Mouse (Mus musculus) right cerebral cortex, adult 18-20 months (tissue): Measurements from ENCODE around the gene Adam23.
A peak's percentile ranks its signal among the peaks of the same experiment; 100 is the strongest.

Experiments used
- DNase-seq: peaks from one replicate; pipeline ENCODE4 v3.0.0; 2022; ENCODE audit warnings: mixed read lengths

Adam23 gene

DNA sequence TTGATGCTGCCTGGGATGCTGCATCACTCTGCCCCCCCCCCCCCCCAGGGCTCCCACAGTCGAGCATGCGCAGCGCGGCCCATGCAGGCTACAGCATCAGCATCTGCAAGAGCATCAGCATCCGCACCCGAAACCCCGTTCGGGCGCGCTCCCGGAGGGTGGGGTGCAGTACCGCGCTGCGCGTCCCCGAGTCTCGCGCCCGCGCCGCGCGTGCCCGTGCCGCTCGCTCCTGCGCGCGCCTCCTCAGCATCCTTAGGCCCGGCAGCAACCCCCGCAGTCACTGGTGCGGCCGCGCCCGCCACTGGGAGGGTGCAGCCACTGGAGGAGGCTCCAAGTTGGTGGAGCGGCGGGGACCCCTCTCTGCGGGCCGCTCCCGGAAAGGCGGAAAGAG lies at the start of gene Adam23:
Gene Adam23, plus strand, starts transcription at position 236 of the 391 bp plus-strand sequence.
- DNase-seq, result peak; percentile 90

DNA sequence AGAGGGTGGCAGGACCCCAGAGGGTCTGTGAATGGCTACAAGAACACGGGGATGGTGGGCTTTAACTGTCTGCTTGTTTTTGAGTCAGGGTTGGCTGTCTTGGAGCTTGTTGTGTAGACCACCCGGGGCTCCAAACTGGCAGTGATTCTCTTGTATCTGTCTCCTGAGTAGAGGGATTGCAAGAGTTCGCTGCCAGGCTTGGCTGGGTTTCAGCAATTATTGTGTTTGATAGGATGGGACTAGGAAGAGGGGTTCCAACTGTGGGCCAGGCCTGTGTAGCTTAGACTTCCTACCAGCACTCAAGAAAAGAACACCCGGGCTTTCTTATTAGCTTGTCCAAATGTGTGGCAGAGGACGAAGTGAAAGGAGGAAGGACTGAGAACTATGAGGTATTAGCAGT lies 44.6 kb upstream of the Adam23 start:
- DNase-seq, result no peak

DNA sequence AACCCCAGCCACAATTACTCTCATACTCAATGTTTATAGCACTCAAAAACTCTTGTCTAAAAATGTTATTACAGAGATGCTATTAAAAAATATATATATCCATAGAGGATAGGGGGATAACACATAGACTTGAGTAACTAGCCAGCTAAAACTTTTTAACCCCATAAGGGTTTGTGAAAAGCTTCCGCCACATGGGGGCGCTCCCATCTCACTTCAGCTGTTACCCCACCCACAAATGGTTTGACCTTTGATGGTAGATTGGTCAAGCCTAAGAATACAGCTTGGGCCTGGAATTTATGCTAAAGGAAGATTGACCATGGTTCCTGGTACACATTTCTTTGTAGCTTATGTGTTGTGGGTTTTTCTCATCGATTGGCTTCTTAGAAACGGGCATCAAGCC lies 42.1 kb upstream of the Adam23 start:
- peak; percentile 9 for DNase-seq

DNA sequence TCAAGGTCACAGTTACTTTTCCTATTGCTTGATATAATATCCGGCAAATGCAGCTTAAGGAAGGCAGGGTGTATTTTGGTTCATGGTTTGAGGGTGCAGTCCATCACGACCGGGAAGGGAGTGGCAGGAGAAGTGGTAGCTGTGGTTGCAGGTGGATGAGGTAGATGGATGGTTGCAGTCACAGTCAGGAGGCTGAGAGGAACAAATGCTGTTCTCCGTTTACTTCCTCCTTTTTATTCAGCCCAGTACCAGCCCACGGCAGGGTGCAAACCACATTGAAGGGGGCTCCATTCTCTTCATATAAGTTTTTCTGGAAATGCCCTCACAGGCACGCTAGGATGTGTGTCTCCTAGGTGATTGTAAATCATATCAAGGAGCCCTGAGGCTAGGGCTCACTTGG lies 37.3 kb upstream of the Adam23 start:
- no peak for DNase-seq

GRCm38 (mm10) chr1:63418491-63418890 lies 27.2 kb upstream of the Adam23 start:
- no peak for DNase-seq

DNA sequence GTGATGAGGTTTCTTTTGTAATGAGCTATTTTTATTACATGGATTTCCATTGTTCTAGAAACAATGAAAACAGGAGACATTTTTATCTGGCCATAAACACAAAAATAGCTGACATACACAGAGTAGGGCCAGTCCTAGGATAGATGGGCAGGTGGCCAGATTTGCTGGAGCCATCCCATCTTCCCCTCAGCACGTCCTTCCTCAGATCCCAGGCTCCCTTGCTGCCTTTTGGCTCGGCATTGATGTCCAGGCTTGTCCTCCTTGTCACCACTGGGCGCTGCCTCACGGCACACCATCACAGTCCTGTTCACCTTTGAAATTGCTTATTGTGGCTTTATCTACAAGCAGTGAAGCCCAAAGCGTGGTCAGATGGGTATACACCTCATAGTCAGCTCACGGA lies 15.0 kb upstream of the Adam23 start:
- no peak for DNase-seq

DNA sequence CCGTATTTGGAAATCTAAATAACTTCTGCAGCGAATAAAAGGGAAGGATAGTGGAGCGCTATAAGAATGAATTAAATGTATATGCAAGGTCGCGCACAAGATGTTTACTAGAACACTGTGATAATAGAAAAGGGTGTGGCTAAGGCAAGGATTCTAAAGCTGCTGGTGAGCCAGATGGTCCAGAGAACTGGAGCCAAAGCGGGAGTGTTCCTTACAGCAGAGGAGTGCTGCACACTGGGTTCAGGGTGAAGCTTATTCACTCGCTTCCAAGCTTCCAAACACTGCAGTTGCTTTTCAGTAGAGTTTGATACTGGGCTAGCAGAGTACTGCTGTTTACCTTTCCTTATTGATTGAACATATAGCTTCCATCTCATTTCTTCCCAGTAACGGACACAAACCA lies 14.5 kb upstream of the Adam23 start:
- no peak for DNase-seq

- DNase-seq, result no peak
Observed at GRCm38 (mm10) chr1:63431842-63432241, 13.8 kb upstream of the Adam23 start.

DNA sequence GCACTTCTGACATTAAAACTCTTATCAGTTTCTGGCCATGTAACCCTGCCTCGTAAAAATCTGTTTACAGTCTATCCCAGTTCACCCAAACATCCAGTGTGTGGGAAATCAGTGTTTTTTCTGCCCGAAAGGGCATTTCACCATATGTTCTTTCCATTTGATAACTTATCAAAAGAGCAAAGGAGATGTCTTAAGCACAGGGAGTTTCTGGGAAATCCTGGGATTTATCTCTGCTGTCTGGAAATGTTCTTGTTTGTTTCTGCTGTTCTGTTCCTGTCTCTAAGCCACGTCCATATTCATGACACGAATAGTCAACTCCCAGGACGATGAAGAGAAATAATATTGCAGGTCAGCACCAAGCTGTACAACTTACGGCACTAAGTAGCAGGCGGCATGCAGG lies 11.6 kb upstream of the Adam23 start:
- DNase-seq, result no peak

GRCm38 (mm10) chr1:63437529-63437928 lies 8.2 kb upstream of the Adam23 start:
- DNase-seq, result no peak

- DNase-seq, result no peak
Observed at GRCm38 (mm10) chr1:63442186-63442585, 3.5 kb upstream of the Adam23 start.

GRCm38 (mm10) chr1:63442616-63443015 lies 3.1 kb upstream of the Adam23 start:
- DNase-seq, result no peak

GRCm38 (mm10) chr1:63445149-63445609 lies 512 bp upstream of the Adam23 start:
- DNase-seq, result peak; percentile 67

GRCm38 (mm10) chr1:63446047-63446704 lies 485 bp downstream of the Adam23 start:
- DNase-seq, result peak; percentile 35

DNA sequence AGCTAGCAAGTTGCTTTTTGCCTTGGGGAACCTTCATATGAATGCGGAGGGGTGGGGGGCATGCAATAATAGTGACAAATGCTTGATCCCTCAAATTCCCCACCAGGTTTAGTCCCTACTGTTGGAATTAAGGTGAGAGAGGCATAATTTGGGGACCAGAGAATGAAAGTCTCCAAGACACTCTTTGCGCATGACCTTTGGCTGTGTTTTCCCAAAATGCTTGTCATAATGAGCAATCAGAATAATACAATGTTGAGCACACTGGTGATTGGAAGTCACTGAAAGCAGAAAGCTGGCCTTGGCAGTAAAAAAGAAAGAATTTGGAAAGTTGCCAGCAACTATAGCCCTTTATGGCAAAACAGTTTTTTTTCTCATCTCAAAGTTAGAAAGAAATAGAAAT lies 1.0 kb downstream of the Adam23 start:
- no peak for DNase-seq

DNA sequence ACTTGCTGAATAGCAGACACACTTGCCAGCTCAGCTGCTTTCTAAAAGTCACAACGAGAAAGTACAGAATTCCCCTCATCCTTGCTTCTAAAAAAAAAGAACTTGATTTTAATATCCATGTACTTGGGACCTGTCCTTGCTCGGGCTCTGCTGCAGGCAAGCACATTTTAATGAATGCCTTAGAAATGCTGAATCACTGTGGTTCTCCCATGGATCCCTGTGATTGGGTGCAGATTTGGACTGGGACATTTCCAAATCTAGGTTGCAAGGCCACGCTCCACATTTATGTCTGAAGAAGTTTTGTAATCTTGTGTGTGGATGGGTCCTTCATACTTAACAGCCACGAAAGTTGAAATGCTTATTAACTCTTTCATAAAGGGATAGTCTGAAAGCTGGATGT lies 4.4 kb downstream of the Adam23 start:
- DNase-seq, result no peak

DNA sequence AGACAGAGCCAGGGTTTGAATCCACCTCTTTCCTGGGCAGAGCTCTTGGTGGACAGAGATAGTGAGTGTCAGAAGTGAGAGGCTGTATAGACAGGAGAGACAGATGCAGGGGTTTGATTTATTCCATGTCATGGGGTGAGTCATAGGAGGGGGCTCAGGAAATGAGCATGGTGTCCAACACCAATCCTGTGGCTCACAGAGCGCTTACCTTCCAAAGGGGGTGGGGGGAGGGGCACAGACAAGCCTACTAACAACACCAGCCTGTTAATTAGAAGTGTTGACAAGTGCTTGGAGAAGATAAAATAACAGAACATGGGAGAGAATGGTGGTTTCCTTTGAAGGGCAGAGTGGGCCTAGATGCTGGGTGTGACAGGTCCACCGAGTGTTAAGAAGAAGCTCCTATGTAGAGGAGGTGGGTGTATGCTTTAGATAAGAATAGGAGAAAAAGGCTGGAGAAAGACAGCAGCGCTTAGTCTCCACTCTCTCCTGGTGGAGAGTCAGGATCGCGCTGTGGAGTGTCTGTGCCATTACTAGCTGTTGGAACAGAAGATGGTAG lies 7.7 kb downstream of the Adam23 start:
- no peak for DNase-seq

- no peak for DNase-seq
Observed at GRCm38 (mm10) chr1:63457801-63458519, 12.3 kb downstream of the Adam23 start.

DNA sequence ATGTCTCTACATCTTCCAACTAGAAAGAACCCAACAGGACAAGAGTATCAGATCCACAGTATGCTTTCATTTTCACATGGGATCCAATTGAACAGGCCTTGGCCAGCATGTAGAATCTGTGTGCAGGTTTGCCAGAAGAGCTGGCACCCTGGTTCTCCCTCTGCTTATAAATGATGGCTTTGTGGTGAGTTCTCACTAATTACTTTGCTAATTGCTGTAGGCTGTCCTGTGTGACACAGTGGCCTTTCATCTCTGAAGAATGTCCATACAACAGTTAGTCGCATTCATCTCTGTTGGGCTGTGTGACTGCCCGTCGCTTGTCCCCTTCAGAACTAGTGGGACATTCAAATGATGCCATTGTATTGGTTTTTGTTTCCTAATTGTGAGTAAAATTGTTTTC lies 13.5 kb downstream of the Adam23 start:
- no peak for DNase-seq

- DNase-seq, result peak; percentile 67
Observed at GRCm38 (mm10) chr1:63459926-63460325, 14.2 kb downstream of the Adam23 start.

DNA sequence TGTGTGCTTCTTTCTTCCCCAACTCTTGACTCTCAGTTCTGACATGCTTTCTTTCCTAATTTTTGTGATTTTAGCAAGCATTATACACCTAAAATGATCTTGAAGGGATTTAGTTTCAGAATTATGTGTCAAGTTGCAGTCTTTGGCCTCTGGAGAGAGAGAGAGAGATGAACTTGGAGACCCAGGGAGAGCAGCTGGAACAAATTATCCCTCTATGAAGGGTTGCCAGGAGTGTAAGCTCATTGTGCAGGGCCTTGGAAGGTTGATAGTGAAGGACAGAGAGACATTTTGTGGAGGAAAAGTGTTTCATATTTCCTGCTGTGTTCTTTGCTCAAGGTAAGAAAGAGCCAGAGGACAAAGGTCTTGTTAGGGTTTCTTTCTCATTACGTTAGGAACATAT lies 18.8 kb downstream of the Adam23 start:
- DNase-seq, result no peak

- no peak for DNase-seq
Observed at GRCm38 (mm10) chr1:63473272-63473671, 27.6 kb downstream of the Adam23 start.

- no peak for DNase-seq
Observed at GRCm38 (mm10) chr1:63473696-63474095, 28.0 kb downstream of the Adam23 start.

DNA sequence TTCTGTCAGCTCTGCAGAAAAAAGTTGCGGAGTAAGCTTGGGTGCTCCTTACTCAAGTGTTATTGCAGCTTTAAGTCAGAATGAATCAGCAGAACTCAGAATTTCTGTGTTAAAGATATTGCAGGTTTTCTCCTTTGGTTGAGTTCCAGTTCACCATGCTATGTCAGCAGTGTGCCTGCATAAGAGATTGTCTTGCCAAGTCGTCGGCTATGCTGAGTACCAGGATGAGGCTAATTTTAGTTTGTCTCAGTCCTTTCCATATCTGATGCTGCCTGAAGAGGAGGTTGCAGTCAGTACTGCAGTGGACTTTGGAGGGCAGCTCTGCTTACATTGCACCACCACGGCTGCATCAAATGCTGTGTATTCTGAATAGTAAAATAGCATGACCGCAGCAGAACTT lies 33.3 kb downstream of the Adam23 start:
- DNase-seq, result peak; percentile 41
